Mouse (Mus musculus) small intestine, adult 2 months (tissue): Measurements from ENCODE around the gene Pmf1.

Source experiments
- CTCF ChIP-seq: fragments of 200-500 bp; IDR thresholded peaks from 2 replicates; pipeline ENCODE4 v1.5.1; 2012; ENCODE audit warnings: low read depth, mild to moderate bottlenecking, control low read depth, inconsistent platforms, low read length, moderate library complexity, mixed read lengths; ENCODE audit not compliant: insufficient replicate concordance, insufficient read length; ENCODE audit errors: extremely low read depth
- POLR2A ChIP-seq: fragments of 200-500 bp; IDR thresholded peaks from 2 replicates; pipeline ENCODE4 v1.6.1; 2012; ENCODE audit warnings: low read depth, mild to moderate bottlenecking, control low read depth, inconsistent platforms, low read length, moderate library complexity

GRCm38 (mm10) chr3:88411681-88412080 lies 1.6 kb upstream of the Pmf1 start:
- TF ChIP-seq CTCF (no peak), POLR2A (no peak; the same call in 1 of the 2 replicates)
